Mouse (Mus musculus): ENCODE results near the gene Zfp638.
"Not testable (repeated sequence)": the region's sequence is repeated elsewhere in the genome, so short reads cannot be mapped to it uniquely, and the experiment has no call there.

Zfp638 gene

DNA sequence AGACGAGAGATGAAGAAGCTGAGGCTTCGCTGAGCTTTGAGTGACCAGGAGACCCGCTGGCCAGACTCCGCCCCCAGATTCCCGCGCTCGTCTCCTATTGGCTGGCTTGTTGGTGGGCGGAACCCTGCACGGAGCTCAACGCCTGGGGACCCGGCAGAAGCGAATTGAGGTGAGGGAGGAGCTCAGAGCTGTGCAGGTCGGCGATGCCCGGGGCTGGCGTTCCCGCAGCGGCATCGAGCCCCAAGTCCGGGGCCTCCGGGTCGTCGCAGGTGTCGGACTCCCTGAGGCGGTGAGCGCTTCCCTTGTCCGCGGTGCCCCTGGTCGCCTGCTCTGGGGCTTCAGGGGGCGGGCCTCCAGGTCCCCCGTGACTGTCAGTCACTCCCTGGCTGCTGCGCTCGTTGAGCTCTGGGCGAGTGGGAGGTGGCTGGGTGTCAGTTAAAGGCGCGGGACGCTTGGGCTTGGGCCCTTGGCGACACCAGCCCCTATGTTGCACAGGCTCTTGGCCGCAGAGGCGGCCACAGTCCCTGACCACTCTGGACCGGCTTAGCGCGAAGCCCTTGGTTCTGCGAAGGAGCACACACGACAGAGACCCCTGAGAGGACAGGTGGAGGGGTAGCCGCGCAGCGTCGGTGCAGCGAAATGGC lies at the start of gene Zfp638:
Zfp638 (plus strand) TSS at position 156 of the 644 bp plus-strand sequence.
- peak; percentile 81 to 91 for DNase-seq (ENCODE audit: low spot score in 2 of 2)

- no peak for DNase-seq (ENCODE audit: low spot score in 2 of 2)
Measured at GRCm38 (mm10) chr6:83818996-83819395, 47.9 kb upstream of the Zfp638 start.

GRCm38 (mm10) chr6:83820727-83821515 lies 46.0 kb upstream of the Zfp638 start:
- no peak for DNase-seq (ENCODE audit: low spot score in 2 of 2)

GRCm38 (mm10) chr6:83821856-83822255 lies 45.1 kb upstream of the Zfp638 start:
- no peak for DNase-seq (ENCODE audit: low spot score in 2 of 2)

- DNase-seq (ENCODE audit: low spot score in 2 of 2), result no peak
Measured at GRCm38 (mm10) chr6:83830941-83831605, 35.8 kb upstream of the Zfp638 start.

DNA sequence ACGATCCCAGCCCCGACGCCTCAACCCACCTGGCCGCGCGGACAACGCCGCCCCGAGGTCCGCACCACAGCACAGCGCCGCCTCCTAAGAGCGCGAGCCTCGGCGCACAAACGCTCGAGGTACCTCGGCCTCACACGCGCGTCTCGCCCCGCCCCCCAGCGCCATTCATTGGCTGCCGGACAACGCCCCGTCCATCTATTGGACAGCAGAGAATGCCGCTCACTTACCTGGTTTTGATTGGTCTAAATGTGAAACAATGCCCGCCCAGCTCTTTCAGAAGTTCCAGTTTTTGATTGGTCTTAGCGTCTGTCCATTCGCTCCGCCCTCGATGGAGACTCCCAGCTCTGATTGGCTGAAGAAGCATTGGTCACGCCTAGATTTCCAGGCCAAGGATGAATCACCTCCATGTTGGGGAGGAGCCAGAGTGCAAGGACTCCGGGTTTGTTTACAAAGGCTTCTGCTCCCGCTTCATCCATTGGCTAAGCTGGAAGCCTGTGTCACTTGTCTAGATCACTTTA lies 35.2 kb upstream of the Zfp638 start, which contains the start of gene Paip2b:
Paip2b (minus strand) TSS at position 136 of the 518 bp plus-strand sequence.
- peak; percentile 98 to 99 for DNase-seq (ENCODE audit: low spot score in 2 of 2)

- not testable (repeated sequence) for DNase-seq (ENCODE audit: low spot score in 2 of 2)
Measured at GRCm38 (mm10) chr6:83832393-83832792, 34.5 kb upstream of the Zfp638 start.

DNA sequence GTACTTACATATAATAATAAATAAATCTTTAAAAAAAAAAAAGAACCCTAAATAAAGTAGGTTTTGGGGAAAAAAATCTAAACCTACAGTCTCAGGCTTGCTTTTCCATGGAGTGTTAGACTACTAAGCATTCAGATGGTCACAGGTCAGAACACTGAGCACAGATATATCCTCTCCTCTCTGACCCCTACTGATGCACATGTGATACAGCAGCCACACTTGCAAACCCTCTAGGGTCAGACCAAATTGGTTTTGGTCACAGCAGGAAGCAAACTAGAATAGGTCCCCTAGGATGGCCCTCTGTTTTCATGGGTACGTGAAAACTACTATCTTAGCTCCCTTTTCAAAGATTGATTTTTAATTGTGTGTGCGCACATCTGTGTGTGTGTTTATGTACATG lies 30.1 kb upstream of the Zfp638 start:
- no peak for DNase-seq (ENCODE audit: low spot score in 2 of 2)

- no peak for DNase-seq (ENCODE audit: low spot score in 2 of 2)
Measured at GRCm38 (mm10) chr6:83838046-83838445, 28.9 kb upstream of the Zfp638 start.

- no peak for DNase-seq (ENCODE audit: low spot score in 2 of 2)
Measured at GRCm38 (mm10) chr6:83840086-83840485, 26.8 kb upstream of the Zfp638 start.

- no peak for DNase-seq (ENCODE audit: low spot score in 2 of 2)
Measured at GRCm38 (mm10) chr6:83844913-83845312, 22.0 kb upstream of the Zfp638 start.

- no peak for DNase-seq (ENCODE audit: low spot score in 2 of 2)
Measured at GRCm38 (mm10) chr6:83846141-83846540, 20.8 kb upstream of the Zfp638 start.

DNA sequence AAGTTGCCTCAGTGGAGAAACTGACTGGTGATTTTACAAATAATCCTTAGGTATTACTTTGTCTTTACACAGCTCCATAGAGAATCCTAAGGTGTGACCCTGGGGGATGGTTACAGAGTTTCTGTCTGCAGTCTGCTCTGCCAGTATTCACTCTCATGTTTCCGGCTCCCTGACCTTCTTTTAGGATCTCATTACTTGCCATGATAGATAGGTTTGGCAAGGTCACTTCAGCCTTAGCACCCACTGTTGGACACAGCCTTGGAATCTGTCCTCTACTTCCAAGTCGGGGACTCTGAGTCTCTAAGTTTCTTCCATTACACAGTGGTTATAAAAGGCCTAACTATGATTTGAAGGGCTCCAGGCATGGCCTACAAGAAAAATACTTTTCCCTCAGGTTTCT lies 17.5 kb upstream of the Zfp638 start:
- no peak for DNase-seq (ENCODE audit: low spot score in 2 of 2)

DNA sequence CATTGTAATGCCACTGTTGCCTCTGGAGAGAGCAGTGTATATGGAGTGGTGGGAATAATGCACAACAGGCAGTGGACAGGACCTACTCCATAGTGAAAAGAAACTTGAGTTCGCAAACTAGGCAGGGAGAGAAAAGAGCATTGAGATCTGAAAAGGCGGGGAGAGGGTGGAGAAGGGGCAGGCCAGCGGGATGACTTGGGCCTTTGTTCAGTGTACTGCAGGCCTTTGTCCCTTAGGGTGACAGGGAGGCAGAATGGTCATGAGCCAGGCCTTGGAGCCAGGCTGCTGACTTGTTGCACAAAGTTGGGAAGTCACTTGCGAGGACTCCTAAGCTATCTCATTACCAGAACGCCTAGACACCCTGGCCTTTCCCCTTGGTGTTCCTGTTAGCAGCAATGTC lies 9.4 kb upstream of the Zfp638 start:
- DNase-seq (ENCODE audit: low spot score in 2 of 2), result no peak

DNA sequence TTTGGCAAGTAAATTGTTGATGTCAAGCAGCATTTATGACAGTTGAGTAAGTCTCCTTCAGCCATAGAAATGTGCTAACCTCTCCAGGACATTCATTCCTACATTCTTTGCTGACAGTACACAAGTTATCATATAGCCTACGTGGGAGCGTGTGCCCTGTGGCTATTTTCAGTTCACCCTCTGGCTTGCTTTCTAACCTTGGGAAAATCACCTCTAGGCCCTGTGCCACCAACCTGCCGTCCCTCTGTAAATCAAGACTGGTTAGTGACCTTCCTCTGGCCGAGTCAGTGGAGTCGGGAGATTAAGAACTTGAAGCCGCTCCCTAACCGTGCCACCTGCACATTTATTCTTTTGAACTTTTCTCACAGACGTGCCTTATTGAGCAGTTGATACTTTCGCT lies 6.9 kb upstream of the Zfp638 start:
- DNase-seq (ENCODE audit: low spot score in 2 of 2), result no peak

- no peak for DNase-seq (ENCODE audit: low spot score in 2 of 2)
Measured at GRCm38 (mm10) chr6:83863538-83863937, 3.4 kb upstream of the Zfp638 start.

- DNase-seq (ENCODE audit: low spot score in 2 of 2), result no peak
Measured at GRCm38 (mm10) chr6:83866423-83866822, 486 bp upstream of the Zfp638 start.

DNA sequence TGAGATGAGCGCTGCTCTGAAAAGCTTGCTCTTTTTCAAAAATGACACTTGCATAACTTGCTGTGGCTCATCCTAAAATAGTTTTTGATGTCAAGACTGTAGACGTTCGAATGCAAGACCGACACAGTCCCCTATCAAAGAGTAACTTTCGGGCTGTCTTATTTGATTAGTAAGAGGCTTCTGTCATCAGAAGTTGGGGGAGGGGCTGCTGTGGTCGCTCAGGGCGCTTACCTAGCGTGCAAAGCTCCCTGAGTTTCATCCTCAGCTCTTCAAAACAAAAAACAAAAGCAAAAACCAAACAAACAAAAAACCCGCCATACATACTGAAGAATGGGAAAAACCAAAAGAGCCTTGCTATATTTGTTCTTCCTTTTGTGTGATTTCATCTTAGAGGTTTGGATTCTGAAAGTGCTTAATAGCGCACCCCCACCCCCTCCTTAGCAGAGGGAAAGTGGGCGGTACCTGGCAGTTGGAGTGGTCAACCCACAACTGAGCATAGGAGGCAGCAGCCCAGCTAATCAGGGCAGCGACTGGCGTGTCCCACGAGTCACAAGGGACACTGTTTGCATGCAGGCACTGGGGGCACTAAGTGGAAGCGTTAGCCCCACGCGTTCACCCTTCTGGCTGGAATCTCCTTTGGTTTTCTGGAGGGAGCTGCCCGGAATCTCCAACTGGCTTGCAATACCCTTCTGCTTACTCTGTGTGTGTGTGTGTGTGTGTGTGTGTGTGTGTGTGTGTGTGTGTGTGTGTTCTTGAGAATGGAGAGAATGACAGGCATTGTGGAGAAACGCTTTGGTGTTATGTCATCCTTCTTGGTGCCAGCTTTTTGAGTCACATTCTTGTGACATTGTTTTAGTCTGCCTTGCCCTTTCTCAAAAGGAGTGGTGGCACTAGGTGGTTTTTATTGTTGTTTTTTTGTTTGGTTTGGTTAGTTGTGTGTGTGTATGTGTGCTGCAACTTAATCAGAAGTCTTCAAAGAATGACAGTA lies 983 bp downstream of the Zfp638 start:
- DNase-seq (ENCODE audit: low spot score in 2 of 2), result peak; percentile 22 to 36

DNA sequence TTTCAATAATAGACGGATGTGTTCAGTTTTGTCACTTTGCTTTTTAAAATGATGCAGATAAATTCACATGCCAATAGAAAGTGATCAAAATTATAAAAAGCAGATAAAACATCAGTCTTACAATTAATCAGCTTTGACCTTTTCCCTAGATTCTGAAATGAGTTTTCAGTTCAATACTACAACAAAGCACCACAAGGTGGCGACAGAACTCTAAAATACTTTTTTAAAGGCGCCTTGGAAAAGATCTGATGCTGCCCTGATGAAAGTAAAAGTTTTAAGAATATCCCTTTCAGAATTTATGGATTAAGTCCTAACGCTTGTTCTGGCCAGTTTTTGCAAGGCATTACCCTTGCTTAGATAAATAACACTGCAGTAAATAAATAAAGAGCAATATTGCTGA lies 12.9 kb downstream of the Zfp638 start:
- DNase-seq (ENCODE audit: low spot score in 2 of 2), result peak in 1 of 2 experiments; percentile 27

DNA sequence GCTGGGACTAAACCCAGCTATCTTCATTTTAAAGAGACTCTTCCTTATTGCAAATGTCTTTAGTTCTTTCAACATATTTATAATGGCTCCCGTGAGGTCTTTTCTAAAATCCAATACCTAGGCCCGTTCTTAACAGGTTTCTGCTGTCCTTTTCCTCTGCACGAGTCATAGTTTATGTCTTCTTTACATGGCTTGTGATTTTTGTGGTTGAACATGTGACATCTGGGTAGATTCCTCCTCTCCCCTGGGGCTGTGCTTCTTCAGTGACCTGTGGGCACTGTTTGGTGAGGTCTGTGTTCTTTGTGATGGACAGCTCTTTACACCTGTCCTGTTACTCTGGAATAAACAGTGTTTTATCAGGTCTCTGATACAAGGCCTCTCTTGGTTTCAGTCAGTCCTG lies 19.9 kb downstream of the Zfp638 start:
- no peak for DNase-seq (ENCODE audit: low spot score in 2 of 2)

DNA sequence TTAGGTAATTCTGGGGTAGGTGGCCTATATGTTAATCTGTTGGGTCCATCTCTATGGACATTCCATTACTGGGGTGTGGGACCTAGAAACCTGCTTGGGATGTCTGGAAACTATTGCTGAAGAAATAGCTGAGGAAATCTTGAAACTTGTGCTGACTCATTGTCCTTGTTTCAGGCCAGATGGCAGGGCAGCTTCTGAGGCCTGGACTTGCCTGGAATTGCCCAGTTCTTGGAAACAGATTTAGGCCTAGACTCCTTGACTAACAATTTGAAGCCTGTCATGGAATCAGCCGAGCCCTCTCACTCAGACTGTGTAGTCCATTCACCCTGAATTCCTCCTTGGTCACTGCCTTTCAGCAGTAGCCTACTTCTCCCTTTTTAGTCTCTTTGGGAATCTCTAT lies 21.9 kb downstream of the Zfp638 start:
- no peak for DNase-seq (ENCODE audit: low spot score in 2 of 2)

All from frontal cortex, postnatal 10 days (tissue).